Mouse (Mus musculus) duodenum, adult 2 months (tissue): ENCODE measurements around the gene Ralgds. TPM values are rescaled to one million over a fixed set of nuclear protein-coding genes. Genes with fewer than 3 reads are reported as not detected.

Experiments used
- polyA plus RNA-seq: library from polyadenylated mRNA; depleted of rRNA; stranded (reverse); fragments of >200 nt; gene quantifications from 2 replicates; pipeline ENCODE4 v1.2.3, GENCODE M21; 2012; ENCODE audit warnings: low replicate concordance; rRNA removed

Ralgds gene
- polyA plus RNA-seq, result 68.4 and 69.2 TPM in 2 replicates

GRCm38 (mm10) chr2:28512798-28513401 lies at the start of gene Ralgds:
TSS of gene Ralgds (plus strand) at chr2:28513125.

GRCm38 (mm10) chr2:28465836-28466518 lies 46.9 kb upstream of the Ralgds start, which contains the start of gene 1700007K13Rik:
TSS of gene 1700007K13Rik (minus strand) at chr2:28466332.

GRCm38 (mm10) chr2:28467860-28468485 lies 45.0 kb upstream of the Ralgds start, which contains the start of gene Mrps2:
TSS of gene Mrps2 (plus strand) at chr2:28468066.

GRCm38 (mm10) chr2:28496671-28497070 lies 16.3 kb upstream of the Ralgds start, which contains the start of gene Gbgt1:
TSS of gene Gbgt1 (plus strand) at chr2:28496891.

GRCm38 (mm10) chr2:28505795-28506194 lies 7.1 kb upstream of the Ralgds start, which contains the start of gene Gm10134:
TSS of gene Gm10134 (plus strand) at chr2:28506095.

GRCm38 (mm10) chr2:28563303-28563702 lies 50.4 kb downstream of the Ralgds start, which contains the start of gene Cel:
TSS of gene Cel (minus strand) at chr2:28563403.

GRCm38 (mm10) chr2:28583651-28584050 lies 70.7 kb downstream of the Ralgds start, which contains the start of gene Gtf3c5:
TSS of gene Gtf3c5 (minus strand) at chr2:28583751.

Other genes starting within 250 kb of the Ralgds start
- 0.40 and 0.97 TPM in 2 replicates for gene Ppp1r26, start 66.3 kb upstream of the Ralgds start, polyA plus RNA-seq
- gene 1700007K13Rik, start 46.8 kb upstream of the Ralgds start, polyA plus RNA-seq, result not detected in 2 replicates
- gene Mrps2, start 45.1 kb upstream of the Ralgds start, polyA plus RNA-seq, result 22.0 and 34.3 TPM in 2 replicates
- 4.3 and 6.7 TPM in 2 replicates for gene Gbgt1, start 16.2 kb upstream of the Ralgds start, polyA plus RNA-seq
- 1.2 TPM in 1 of 2 replicates, not detected in the other for gene Gm10134, start 7.0 kb upstream of the Ralgds start, polyA plus RNA-seq
- gene Cel, start 50.3 kb downstream of the Ralgds start, polyA plus RNA-seq, result 1.0 and 802 TPM in 2 replicates
- 10.1 and 11.8 TPM in 2 replicates for gene Gtf3c5, start 70.6 kb downstream of the Ralgds start, polyA plus RNA-seq
- gene Gfi1b, start 108.9 kb downstream of the Ralgds start, polyA plus RNA-seq, result 0.82 and 1.2 TPM in 2 replicates
- gene Tsc1, start 128.1 kb downstream of the Ralgds start, polyA plus RNA-seq, result 3.2 and 5.6 TPM in 2 replicates
- 0.31 and 0.53 TPM in 2 replicates for gene Spaca9, start 186.6 kb downstream of the Ralgds start, polyA plus RNA-seq
- 0.07 TPM in 1 of 2 replicates, not detected in the other for gene Ak8, start 187.0 kb downstream of the Ralgds start, polyA plus RNA-seq